In the genomic region with DNA sequence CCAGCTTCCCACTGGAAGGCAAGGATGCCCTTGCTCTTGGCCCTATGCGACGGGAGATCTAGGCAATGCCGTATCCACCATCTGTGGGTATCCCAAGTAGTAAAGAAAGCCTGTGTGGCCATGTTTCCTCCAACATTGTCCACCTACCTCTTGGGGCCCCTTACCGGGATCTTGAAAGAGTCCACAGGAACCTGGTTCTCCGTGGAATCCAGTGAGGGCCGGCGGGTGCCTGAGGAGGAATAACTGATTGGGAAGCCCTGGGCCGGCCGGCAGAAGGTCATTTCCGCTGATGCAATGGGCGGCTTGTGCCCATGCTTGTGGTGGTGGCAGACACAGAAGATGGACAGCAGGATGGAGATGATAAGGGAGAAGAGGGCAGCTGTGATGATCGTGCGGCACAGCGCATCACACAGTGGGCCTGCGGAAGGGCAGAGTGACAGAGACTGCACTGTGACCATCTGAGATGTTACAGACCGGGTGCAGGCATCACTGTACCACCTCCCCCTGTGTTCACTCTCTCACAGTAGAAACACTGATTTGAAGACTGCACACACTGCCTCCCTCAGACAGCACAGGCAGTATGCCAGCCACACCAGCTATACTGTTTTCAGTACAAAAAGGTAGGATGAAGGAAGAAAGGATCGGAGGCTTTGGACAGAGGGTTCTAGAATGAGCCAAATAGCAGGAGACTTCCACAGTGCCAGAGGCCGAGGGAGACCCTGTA, we compare ENCODE assay signal across 12 mouse cellular contexts. TPM values are rescaled to one million over a fixed set of nuclear protein-coding genes. Genes with fewer than 3 reads are reported as not detected.
"Had no signal": no experiment of that assay in that cellular context is flagged by ENCODE, and none has a peak within 500 bp of the region (broad histone marks: within the 10 kb centered on the region; RNA-seq: fewer than 3 reads in every experiment).

No protein-coding gene starts in this region.

- H3K27me3 ChIP-seq: limb, embryonic 15.5 days; liver, embryonic 12.5 days; midbrain, embryonic 13.5 days; neural tube, embryonic 12.5 days; stomach, embryonic 15.5 days had no signal

- H3K4me3 ChIP-seq: limb, embryonic 15.5 days; liver, embryonic 12.5 days; midbrain, embryonic 13.5 days; neural tube, embryonic 12.5 days; stomach, embryonic 15.5 days had no signal

- H3K36me3 ChIP-seq: limb, embryonic 15.5 days; liver, embryonic 12.5 days; midbrain, embryonic 13.5 days; neural tube, embryonic 12.5 days; stomach, embryonic 15.5 days had no signal

- H3K9me3 ChIP-seq: limb, embryonic 15.5 days; liver, embryonic 12.5 days; midbrain, embryonic 13.5 days; neural tube, embryonic 12.5 days; stomach, embryonic 15.5 days had no signal

- H3K4me2 ChIP-seq: limb, embryonic 15.5 days; liver, embryonic 12.5 days; lung, embryonic 14.5 days; midbrain, embryonic 13.5 days; neural tube, embryonic 12.5 days; stomach, embryonic 15.5 days had no signal

- ATAC-seq: liver, embryonic 12.5 days; midbrain, embryonic 13.5 days had no signal

- DNase-seq: kidney, adult 11 months; kidney, adult 9 months; lung, embryonic 14.5 days; lung, postnatal 14 days; thymus, adult 2 months; thymus, postnatal 25 days had no signal

- H3K27ac ChIP-seq: limb, embryonic 15.5 days; liver, embryonic 12.5 days; macrophage; midbrain, embryonic 13.5 days; neural tube, embryonic 12.5 days; stomach, embryonic 15.5 days had no signal

- H3K4me1 ChIP-seq: limb, embryonic 15.5 days; liver, embryonic 12.5 days; midbrain, embryonic 13.5 days; neural tube, embryonic 12.5 days; stomach, embryonic 15.5 days had no signal

- H3K9ac ChIP-seq: limb, embryonic 15.5 days; liver, embryonic 12.5 days; lung, embryonic 14.5 days; midbrain, embryonic 13.5 days; neural tube, embryonic 12.5 days; stomach, embryonic 15.5 days had no signal

RNA-seq across cellular contexts. Expression of a gene that starts 24.1 kb away (rescaled TPM):
- polyA plus RNA-seq: macrophage had no signal
